Mouse (Mus musculus): ENCODE data around the gene Cyp1a2. TPM values are rescaled to one million over a fixed set of nuclear protein-coding genes. Genes with fewer than 3 reads are reported as not detected.
A peak's percentile ranks its signal among the peaks of the same experiment; 100 is the strongest.

Gene Cyp1a2
- polyA plus RNA-seq, 1 experiment from 2014 or later, result not detected

- 13% methylated on average over 15 of the region's 15 CpGs for WGBS
- peak overlapping the region; percentile 5 to 20; a peak in 1 of 4 replicates for H3K4me3 ChIP-seq (ENCODE audit: control insufficient read depth in 1 of 2, insufficient read depth in 1 of 2, low read depth in 1 of 2, low read length in 2 of 2)
These were observed 43.1 kb downstream of the Cyp1a2 start for GRCm38 (mm10) chr9:57640384-57640783.

GRCm38 (mm10) chr9:57639661-57640328, 43.7 kb downstream of the Cyp1a2 start:
- Histone ChIP-seq H3K36me3 (ENCODE audit: control insufficient read depth, insufficient read depth, low read length) (peaks cover 13% of the 10 kb centered on the region), H3K4me1 (ENCODE audit: control insufficient read depth in 2 of 2, insufficient read depth in 2 of 2, low read length in 2 of 2) (peaks cover 48 to 75% of the 10 kb centered on the region in 2 experiments), H3K4me3 (ENCODE audit: control insufficient read depth in 1 of 2, insufficient read depth in 1 of 2, low read depth in 1 of 2, low read length in 2 of 2) (peak overlapping the region in 1 of 2 experiments; percentile 20; a peak in 1 of 4 replicates), H3K27ac (replicated peaks in 1 of 2; ENCODE audit: control insufficient read depth in 1 of 2, insufficient read depth in 1 of 2, low read depth in 2 of 2, low read length in 2 of 2) (peak overlapping the region; percentile 52 to 91; a peak in 3 of 4 replicates), H3K27me3 (ENCODE audit: control insufficient read depth, insufficient read depth, low read length) (no peaks in the 10 kb centered on the region), H3K9ac (ENCODE audit: low read length) (peak overlapping the region; percentile 62), H3K4me2 (ENCODE audit: low read length) (peak overlapping the region; percentile 58), H3K9me3 (ENCODE audit: control insufficient read depth, low read length) (no peaks in the 10 kb centered on the region)
- 71% methylated on average over 5 of the region's 5 CpGs for WGBS
- no peak for ATAC-seq (ENCODE audit: insufficient number of reproducible peaks, insufficient read depth, low FRiP score, low read depth)

More at GRCm38 (mm10) chr9:57640384-57640783, 43.1 kb downstream of the Cyp1a2 start:
- peak overlapping the region; percentile 58 for H3K4me2 ChIP-seq (ENCODE audit: low read length)
- no peak for ATAC-seq (ENCODE audit: insufficient number of reproducible peaks, insufficient read depth, low FRiP score, low read depth)
- peak overlapping the region; percentile 52 to 75 for H3K27ac ChIP-seq (replicated peaks in 1 of 2; ENCODE audit: control insufficient read depth in 1 of 2, insufficient read depth in 1 of 2, low read depth in 2 of 2, low read length in 2 of 2)
- no peaks in the 10 kb centered on the region for H3K9me3 ChIP-seq (ENCODE audit: control insufficient read depth, low read length)
- H3K9ac ChIP-seq (ENCODE audit: low read length), result peak overlapping the region; percentile 62
- peaks cover 13% of the 10 kb centered on the region for H3K36me3 ChIP-seq (ENCODE audit: control insufficient read depth, insufficient read depth, low read length)
- H3K27me3 ChIP-seq (ENCODE audit: control insufficient read depth, insufficient read depth, low read length), result no peaks in the 10 kb centered on the region
- peaks cover 48 to 75% of the 10 kb centered on the region in 2 experiments for H3K4me1 ChIP-seq (ENCODE audit: control insufficient read depth in 2 of 2, insufficient read depth in 2 of 2, low read length in 2 of 2)

- Histone ChIP-seq H3K4me1 (ENCODE audit: control insufficient read depth in 2 of 2, insufficient read depth in 2 of 2, low read length in 2 of 2) (peaks cover 46 to 74% of the 10 kb centered on the region in 2 experiments), H3K36me3 (ENCODE audit: control insufficient read depth, insufficient read depth, low read length) (peaks cover 13% of the 10 kb centered on the region), H3K27ac (replicated peaks in 1 of 2; ENCODE audit: control insufficient read depth in 1 of 2, insufficient read depth in 1 of 2, low read depth in 2 of 2, low read length in 2 of 2) (peak overlapping the region; percentile 77 to 91), H3K4me2 (ENCODE audit: low read length) (peak overlapping the region; percentile 51), H3K27me3 (ENCODE audit: control insufficient read depth, insufficient read depth, low read length) (no peaks in the 10 kb centered on the region), H3K9ac (ENCODE audit: low read length) (peak overlapping the region; percentile 62), H3K4me3 (ENCODE audit: control insufficient read depth in 1 of 2, insufficient read depth in 1 of 2, low read depth in 1 of 2, low read length in 2 of 2) (no peak overlapping the region), H3K9me3 (ENCODE audit: control insufficient read depth, low read length) (no peaks in the 10 kb centered on the region)
- ATAC-seq (ENCODE audit: insufficient number of reproducible peaks, insufficient read depth, low FRiP score, low read depth), result peak; percentile 39
- WGBS, result 31% methylated on average over 8 of the region's 8 CpGs
These were observed 44.6 kb downstream of the Cyp1a2 start for GRCm38 (mm10) chr9:57638651-57639459.

- H3K4me1 ChIP-seq (ENCODE audit: control insufficient read depth in 2 of 2, insufficient read depth in 2 of 2, low read length in 2 of 2), result peaks cover 42 to 71% of the 10 kb centered on the region in 2 experiments
- ATAC-seq (ENCODE audit: insufficient number of reproducible peaks, insufficient read depth, low FRiP score, low read depth), result peak; percentile 54
- peak overlapping the region; percentile 62 for H3K9ac ChIP-seq (ENCODE audit: low read length)
- H3K36me3 ChIP-seq (ENCODE audit: control insufficient read depth, insufficient read depth, low read length), result peaks cover 13% of the 10 kb centered on the region
- H3K27ac ChIP-seq (replicated peaks in 1 of 2; ENCODE audit: control insufficient read depth in 1 of 2, insufficient read depth in 1 of 2, low read depth in 2 of 2, low read length in 2 of 2), result peak overlapping the region; percentile 77 to 91
- H3K4me3 ChIP-seq (ENCODE audit: control insufficient read depth in 1 of 2, insufficient read depth in 1 of 2, low read depth in 1 of 2, low read length in 2 of 2), result no peak overlapping the region
- no peaks in the 10 kb centered on the region for H3K9me3 ChIP-seq (ENCODE audit: control insufficient read depth, low read length)
- no peaks in the 10 kb centered on the region for H3K27me3 ChIP-seq (ENCODE audit: control insufficient read depth, insufficient read depth, low read length)
- H3K4me2 ChIP-seq (ENCODE audit: low read length), result peak overlapping the region; percentile 51
- WGBS, result 4% methylated on average over 6 of the region's 6 CpGs
These were observed 45.7 kb downstream of the Cyp1a2 start for GRCm38 (mm10) chr9:57637741-57638322.

GRCm38 (mm10) chr9:57637272-57637671, 46.2 kb downstream of the Cyp1a2 start:
- H3K9ac ChIP-seq (ENCODE audit: low read length), result peak overlapping the region; percentile 62
- H3K4me3 ChIP-seq (ENCODE audit: control insufficient read depth in 1 of 2, insufficient read depth in 1 of 2, low read depth in 1 of 2, low read length in 2 of 2), result no peak overlapping the region

GRCm38 (mm10) chr9:57633481-57634024, 50.0 kb downstream of the Cyp1a2 start:
- Histone ChIP-seq H3K4me3 (ENCODE audit: control insufficient read depth in 1 of 2, insufficient read depth in 1 of 2, low read depth in 1 of 2, low read length in 2 of 2) (no peak overlapping the region), H3K9ac (ENCODE audit: low read length) (no peak overlapping the region), H3K27ac (replicated peaks in 1 of 2; ENCODE audit: control insufficient read depth in 1 of 2, insufficient read depth in 1 of 2, low read depth in 2 of 2, low read length in 2 of 2) (no peak overlapping the region), H3K4me2 (ENCODE audit: low read length) (no peak overlapping the region), H3K27me3 (ENCODE audit: control insufficient read depth, insufficient read depth, low read length) (no peaks in the 10 kb centered on the region), H3K4me1 (ENCODE audit: control insufficient read depth in 2 of 2, insufficient read depth in 2 of 2, low read length in 2 of 2) (peaks cover 18 to 35% of the 10 kb centered on the region in 2 experiments), H3K36me3 (ENCODE audit: control insufficient read depth, insufficient read depth, low read length) (peaks cover 31% of the 10 kb centered on the region), H3K9me3 (ENCODE audit: control insufficient read depth, low read length) (no peaks in the 10 kb centered on the region)
- ATAC-seq (ENCODE audit: insufficient number of reproducible peaks, insufficient read depth, low FRiP score, low read depth), result no peak
- WGBS, result 27% methylated on average over 4 of the region's 4 CpGs

More at GRCm38 (mm10) chr9:57637272-57637671, 46.2 kb downstream of the Cyp1a2 start:
- Histone ChIP-seq H3K27ac (replicated peaks in 1 of 2; ENCODE audit: control insufficient read depth in 1 of 2, insufficient read depth in 1 of 2, low read depth in 2 of 2, low read length in 2 of 2) (peak overlapping the region; percentile 77 to 91), H3K36me3 (ENCODE audit: control insufficient read depth, insufficient read depth, low read length) (peaks cover 10% of the 10 kb centered on the region), H3K9me3 (ENCODE audit: control insufficient read depth, low read length) (no peaks in the 10 kb centered on the region), H3K4me1 (ENCODE audit: control insufficient read depth in 2 of 2, insufficient read depth in 2 of 2, low read length in 2 of 2) (peaks cover 42 to 68% of the 10 kb centered on the region in 2 experiments), H3K4me2 (ENCODE audit: low read length) (peak overlapping the region; percentile 51), H3K27me3 (ENCODE audit: control insufficient read depth, insufficient read depth, low read length) (no peaks in the 10 kb centered on the region)
- ATAC-seq (ENCODE audit: insufficient number of reproducible peaks, insufficient read depth, low FRiP score, low read depth), result no peak
- WGBS, result 34% methylated on average over 3 of the region's 3 CpGs
